19 mouse cellular contexts compared by ENCODE assay signal in the genomic region with DNA sequence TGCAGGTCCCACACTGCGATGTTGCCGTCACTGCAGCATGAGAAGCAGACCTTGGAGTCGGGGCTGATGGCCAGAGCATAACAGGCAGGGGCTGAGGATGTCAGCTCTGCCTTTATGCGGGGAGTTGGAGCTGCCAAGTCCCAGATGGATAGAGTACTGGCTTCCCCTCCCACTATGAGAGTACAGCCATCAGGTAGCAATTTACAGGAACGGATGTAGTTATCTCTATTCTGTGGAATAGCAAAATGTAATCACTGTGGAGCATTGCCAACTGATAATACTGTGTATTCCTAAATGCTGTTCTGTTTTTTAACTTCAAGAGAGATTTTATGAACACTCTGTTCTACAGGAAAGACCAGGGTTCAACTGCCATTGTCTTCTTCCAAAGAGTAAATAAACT.
DNase-seq lines count a peak whose midpoint lies in the region; ATAC-seq and TF ChIP-seq lines count a peak whose summit lies in the region.
"Had no signal": no experiment of that assay in that cellular context is flagged by ENCODE, and none has a peak within 500 bp of the region (broad histone marks: within the 10 kb centered on the region; RNA-seq: fewer than 3 reads in every experiment).

No protein-coding gene starts in this region.

- WGBS in heart, embryonic 14.5 days, result 31% methylated on average over 5 of the region's 5 CpGs
- 53% methylated on average over 5 of the region's 5 CpGs for WGBS in heart, embryonic 10.5 days
- 63% methylated on average over 5 of the region's 5 CpGs for WGBS in lung, postnatal 0 days
- 82% methylated on average over 5 of the region's 5 CpGs for WGBS in forebrain, postnatal 0 days

- H3K27me3 ChIP-seq in heart, embryonic 14.5 days (ENCODE audit: control insufficient read depth, insufficient read depth, low read length), result no peaks in the 10 kb centered on the region
- no peaks in the 10 kb centered on the region for H3K27me3 ChIP-seq in heart, embryonic 10.5 days (ENCODE audit: insufficient read depth, poor library complexity, severe bottlenecking)
- H3K27me3 ChIP-seq in lung, postnatal 0 days (replicated peaks; ENCODE audit: insufficient read depth, low read length), result no peaks in the 10 kb centered on the region
- no peaks in the 10 kb centered on the region for H3K27me3 ChIP-seq in forebrain, postnatal 0 days (ENCODE audit: insufficient read depth, low read length)
- H3K27me3 ChIP-seq: hindbrain, embryonic 12.5 days; neural tube, embryonic 15.5 days had no signal

- ATAC-seq in cerebellum, adult (ENCODE audit: insufficient number of reproducible peaks, low FRiP score, low TSS enrichment), result 0 out of 2 replicates have a peak, but pooled peaks have one; percentile 21
- peak; percentile 55; the same call in 1 of the 2 replicates for ATAC-seq in heart, embryonic 14.5 days (ENCODE audit: insufficient number of reproducible peaks, insufficient read depth, low FRiP score, low read depth)
- peak; percentile 35 for ATAC-seq in lung, postnatal 0 days
- no peak for ATAC-seq in forebrain, postnatal 0 days
- ATAC-seq: inflammation-experienced regulatory T-cells, adult 6 months; midbrain, embryonic 16.5 days had no signal

- TF ChIP-seq CTCF in lung, postnatal 0 days (IDR thresholded peaks at IDR 0.05), result no peak
- no peak for TF ChIP-seq CTCF in forebrain, postnatal 0 days (IDR thresholded peaks at IDR 0.05; ENCODE audit: low read depth)

- peak; percentile 75 for TF ChIP-seq EP300 in lung, postnatal 0 days (IDR thresholded peaks at IDR 0.05)

- H3K27ac ChIP-seq in heart, embryonic 14.5 days (replicated peaks in 1 of 2; ENCODE audit: control insufficient read depth in 1 of 2, insufficient read depth in 1 of 2, low read depth in 2 of 2, low read length in 2 of 2), result no peak overlapping the region
- no peak overlapping the region for H3K27ac ChIP-seq in heart, embryonic 10.5 days
- H3K27ac ChIP-seq in lung, postnatal 0 days (ENCODE audit: low read length), result no peak overlapping the region
- no peak overlapping the region for H3K27ac ChIP-seq in forebrain, postnatal 0 days (ENCODE audit: low read depth, low read length)
- H3K27ac ChIP-seq: hindbrain, embryonic 12.5 days; neural tube, embryonic 15.5 days had no signal

- no peak overlapping the region for H3K4me2 ChIP-seq in heart, embryonic 14.5 days (ENCODE audit: low read length)
- H3K4me2 ChIP-seq in lung, postnatal 0 days (replicated peaks; ENCODE audit: low read depth, low read length), result no peak overlapping the region
- H3K4me2 ChIP-seq in forebrain, postnatal 0 days (ENCODE audit: low read depth), result no peak overlapping the region
- H3K4me2 ChIP-seq: hindbrain, embryonic 12.5 days; neural tube, embryonic 15.5 days had no signal

- DNase-seq in cerebellum, adult 9-11 months, result no peak
- no peak for DNase-seq in heart, embryonic 10.5 days (ENCODE audit: low spot score)
- DNase-seq in lung, postnatal 0 days (ENCODE audit: low spot score), result peak; percentile 11
- no peak for DNase-seq in lung, postnatal 10 days
- no peak for DNase-seq in left cerebral cortex, postnatal 10 days (ENCODE audit: extremely low spot score in 1 of 2, low spot score in 2 of 2)
- no peak for DNase-seq in forebrain, postnatal 0 days
- DNase-seq: adrenal gland, adult 8-10 months; kidney, adult 8-10 months; kidney, postnatal 14 days; left cerebral cortex, postnatal 4 days; liver; spleen, adult 18-20 months; thymus, postnatal 25 days had no signal

- H3K9me3 ChIP-seq in heart, embryonic 14.5 days (ENCODE audit: control insufficient read depth, low read length), result no peaks in the 10 kb centered on the region
- H3K9me3 ChIP-seq in heart, embryonic 10.5 days, result no peaks in the 10 kb centered on the region
- H3K9me3 ChIP-seq in lung, postnatal 0 days (ENCODE audit: low read length), result no peaks in the 10 kb centered on the region
- H3K9me3 ChIP-seq in forebrain, postnatal 0 days (ENCODE audit: low read length), result no peaks in the 10 kb centered on the region
- H3K9me3 ChIP-seq: hindbrain, embryonic 12.5 days; neural tube, embryonic 15.5 days had no signal

- no peak overlapping the region for H3K9ac ChIP-seq in heart, embryonic 14.5 days (ENCODE audit: low read length)
- H3K9ac ChIP-seq in lung, postnatal 0 days (replicated peaks; ENCODE audit: low read depth), result no peak overlapping the region
- H3K9ac ChIP-seq in forebrain, postnatal 0 days, result no peak overlapping the region
- H3K9ac ChIP-seq: hindbrain, embryonic 12.5 days; neural tube, embryonic 15.5 days had no signal

- intact Hi-C loops in left cerebral cortex, postnatal 10 days (cut with DNase I), result no loop called here

- H3K4me1 ChIP-seq in heart, embryonic 14.5 days (ENCODE audit: control insufficient read depth in 2 of 2, insufficient read depth in 2 of 2, low read length in 2 of 2), result peaks cover 6 to 13% of the 10 kb centered on the region in 2 experiments; a peak in 2 of 4 replicates
- peaks cover 14% of the 10 kb centered on the region for H3K4me1 ChIP-seq in heart, embryonic 10.5 days
- H3K4me1 ChIP-seq in lung, postnatal 0 days (ENCODE audit: insufficient read depth, low read depth, low read length), result no peaks in the 10 kb centered on the region
- H3K4me1 ChIP-seq in forebrain, postnatal 0 days (ENCODE audit: insufficient read depth), result no peaks in the 10 kb centered on the region
- H3K4me1 ChIP-seq: hindbrain, embryonic 12.5 days; neural tube, embryonic 15.5 days had no signal

- H3K36me3 ChIP-seq in heart, embryonic 14.5 days (ENCODE audit: control insufficient read depth, insufficient read depth, low read length), result 0 out of 2 replicates have a peak, but pooled peaks cover 6% of the 10 kb centered on the region
- peaks cover 18% of the 10 kb centered on the region for H3K36me3 ChIP-seq in heart, embryonic 10.5 days
- H3K36me3 ChIP-seq in lung, postnatal 0 days (ENCODE audit: insufficient read depth, low read length), result peaks cover 10% of the 10 kb centered on the region; the same call in 1 of the 2 replicates
- peaks cover 23% of the 10 kb centered on the region for H3K36me3 ChIP-seq in forebrain, postnatal 0 days (ENCODE audit: insufficient read depth)

- no peak overlapping the region for H3K4me3 ChIP-seq in heart, embryonic 14.5 days (ENCODE audit: control insufficient read depth in 1 of 2, insufficient read depth in 1 of 2, low read depth in 1 of 2, low read length in 2 of 2)
- no peak overlapping the region for H3K4me3 ChIP-seq in heart, embryonic 10.5 days
- H3K4me3 ChIP-seq in lung, postnatal 0 days (ENCODE audit: low read depth, low read length), result no peak overlapping the region
- H3K4me3 ChIP-seq in forebrain, postnatal 0 days (ENCODE audit: low read depth, low read length), result no peak overlapping the region
- H3K4me3 ChIP-seq: hindbrain, embryonic 12.5 days; neural tube, embryonic 15.5 days had no signal
